ENCODE assay signal across 15 mouse cellular contexts in genomic region chr9:108392676-108393075, GRCm38 (mm10). TPM values are rescaled to one million over a fixed set of nuclear protein-coding genes. Genes with fewer than 3 reads are reported as not detected.
DNase-seq lines count a peak whose midpoint lies in the region; ATAC-seq and TF ChIP-seq lines count a peak whose summit lies in the region.
"Had no signal": no experiment of that assay in that cellular context is flagged by ENCODE, and none has a peak within 500 bp of the region (broad histone marks: within the 10 kb centered on the region; RNA-seq: fewer than 3 reads in every experiment).

1700102P08Rik (plus strand) TSS chr9:108392805.

- TF ChIP-seq CTCF in kidney, postnatal 0 days (IDR thresholded peaks at IDR 0.05; ENCODE audit: low read depth), result no peak

- WGBS in embryonic facial prominence, embryonic 11.5 days, result 51% methylated on average over 18 of the region's 18 CpGs
- 47% methylated on average over 18 of the region's 18 CpGs for WGBS in embryonic facial prominence, embryonic 10.5 days
- 48% methylated on average over 18 of the region's 18 CpGs for WGBS in midbrain, embryonic 11.5 days
- 35% methylated on average over 18 of the region's 18 CpGs for WGBS in midbrain, embryonic 14.5 days
- WGBS in kidney, postnatal 0 days, result 74% methylated on average over 18 of the region's 18 CpGs

- no peak within 1 kb of the TSS for H3K27ac ChIP-seq in embryonic facial prominence, embryonic 11.5 days (replicated peaks; ENCODE audit: low read depth, low read length)
- no peak within 1 kb of the TSS; the same call in 1 of the 2 replicates for H3K27ac ChIP-seq in embryonic facial prominence, embryonic 10.5 days (replicated peaks)
- H3K27ac ChIP-seq in midbrain, embryonic 11.5 days (ENCODE audit: low read depth, low read length), result no peak within 1 kb of the TSS
- H3K27ac ChIP-seq in midbrain, embryonic 14.5 days (replicated peaks; ENCODE audit: low read depth, low read length), result no peak within 1 kb of the TSS
- no peak within 1 kb of the TSS for H3K27ac ChIP-seq in kidney, postnatal 0 days
- H3K27ac ChIP-seq: forebrain, embryonic 12.5 days; liver, embryonic 13.5 days had no signal

- no peaks in the 10 kb centered on the region for H3K27me3 ChIP-seq in embryonic facial prominence, embryonic 11.5 days (ENCODE audit: control insufficient read depth, insufficient read depth, low read length)
- no peaks in the 10 kb centered on the region for H3K27me3 ChIP-seq in embryonic facial prominence, embryonic 10.5 days (replicated peaks; ENCODE audit: low read depth, poor library complexity, severe bottlenecking)
- no peaks in the 10 kb centered on the region for H3K27me3 ChIP-seq in midbrain, embryonic 11.5 days (ENCODE audit: control insufficient read depth, insufficient read depth, low read length)
- H3K27me3 ChIP-seq in midbrain, embryonic 14.5 days (ENCODE audit: control insufficient read depth, insufficient read depth, low read length), result no peaks in the 10 kb centered on the region
- no peaks in the 10 kb centered on the region for H3K27me3 ChIP-seq in kidney, postnatal 0 days (ENCODE audit: insufficient read depth, low read length)
- H3K27me3 ChIP-seq: forebrain, embryonic 12.5 days; liver, embryonic 13.5 days had no signal

- H3K4me2 ChIP-seq in embryonic facial prominence, embryonic 11.5 days (ENCODE audit: low read depth, low read length), result no peak within 1 kb of the TSS
- no peak within 1 kb of the TSS for H3K4me2 ChIP-seq in midbrain, embryonic 11.5 days
- no peak within 1 kb of the TSS for H3K4me2 ChIP-seq in midbrain, embryonic 14.5 days (ENCODE audit: low read length)
- no peak within 1 kb of the TSS for H3K4me2 ChIP-seq in kidney, postnatal 0 days (ENCODE audit: low read length)
- H3K4me2 ChIP-seq: forebrain, embryonic 12.5 days; liver, embryonic 13.5 days had no signal

- H3K9me3 ChIP-seq in embryonic facial prominence, embryonic 11.5 days (replicated peaks; ENCODE audit: control insufficient read depth, low read length), result no peaks in the 10 kb centered on the region
- H3K9me3 ChIP-seq in embryonic facial prominence, embryonic 10.5 days, result no peaks in the 10 kb centered on the region
- H3K9me3 ChIP-seq in midbrain, embryonic 11.5 days (ENCODE audit: control insufficient read depth, low read length), result no peaks in the 10 kb centered on the region
- no peaks in the 10 kb centered on the region for H3K9me3 ChIP-seq in midbrain, embryonic 14.5 days (ENCODE audit: control insufficient read depth, low read length)
- H3K9me3 ChIP-seq in kidney, postnatal 0 days (replicated peaks; ENCODE audit: low read length), result no peaks in the 10 kb centered on the region
- H3K9me3 ChIP-seq: forebrain, embryonic 12.5 days; liver, embryonic 13.5 days had no signal

- DNase-seq in embryonic facial prominence, embryonic 11.5 days (ENCODE audit: low spot score), result no peak
- DNase-seq in embryonic facial prominence, embryonic 10.5 days (ENCODE audit: low spot score), result no peak
- peak; percentile 81 for DNase-seq in midbrain, embryonic 11.5 days (ENCODE audit: low spot score, missing footprints)
- no peak for DNase-seq in midbrain, embryonic 14.5 days
- no peak for DNase-seq in kidney, postnatal 0 days (ENCODE audit: low spot score)
- peak; percentile 88 for DNase-seq in yolk sac, embryonic 10.5 days (ENCODE audit: low spot score)
- no peak for DNase-seq in cerebellum, postnatal 36 days
- no peak for DNase-seq in heart, postnatal 4 days
- DNase-seq: adrenal gland, postnatal 25 days; heart, adult 18-20 months; heart, postnatal 10 days; liver, embryonic 13.5 days had no signal

- H3K9ac ChIP-seq in embryonic facial prominence, embryonic 11.5 days (replicated peaks; ENCODE audit: low read length), result no peak within 1 kb of the TSS
- H3K9ac ChIP-seq in midbrain, embryonic 11.5 days (ENCODE audit: low read length), result no peak within 1 kb of the TSS
- H3K9ac ChIP-seq in midbrain, embryonic 14.5 days (replicated peaks; ENCODE audit: low read length), result no peak within 1 kb of the TSS
- H3K9ac ChIP-seq in kidney, postnatal 0 days (ENCODE audit: low read depth, low read length), result no peak within 1 kb of the TSS
- H3K9ac ChIP-seq: forebrain, embryonic 12.5 days; liver, embryonic 13.5 days had no signal

- no peak within 1 kb of the TSS for H3K4me3 ChIP-seq in embryonic facial prominence, embryonic 11.5 days (ENCODE audit: low read depth, low read length)
- H3K4me3 ChIP-seq in embryonic facial prominence, embryonic 10.5 days, result no peak within 1 kb of the TSS
- H3K4me3 ChIP-seq in midbrain, embryonic 11.5 days (ENCODE audit: low read depth, low read length), result no peak within 1 kb of the TSS
- H3K4me3 ChIP-seq in midbrain, embryonic 14.5 days (replicated peaks; ENCODE audit: low read depth, low read length), result no peak within 1 kb of the TSS
- no peak within 1 kb of the TSS for H3K4me3 ChIP-seq in kidney, postnatal 0 days (replicated peaks; ENCODE audit: low read depth, low read length)
- H3K4me3 ChIP-seq: forebrain, embryonic 12.5 days; liver, embryonic 13.5 days; myocyte had no signal

- peak; percentile 59; the same call in 1 of the 2 replicates for ATAC-seq in embryonic facial prominence, embryonic 11.5 days (replicated peaks; ENCODE audit: insufficient number of reproducible peaks, low FRiP score, low TSS enrichment, low read depth)
- 0 out of 2 replicates have a peak, but pooled peaks have one; percentile 48 for ATAC-seq in midbrain, embryonic 11.5 days (ENCODE audit: low FRiP score)
- ATAC-seq in midbrain, embryonic 14.5 days (ENCODE audit: low FRiP score, low TSS enrichment), result no peak
- peak; percentile 36 for ATAC-seq in kidney, postnatal 0 days (replicated peaks; ENCODE audit: low FRiP score, low read depth)

- no peaks in the 10 kb centered on the region for H3K4me1 ChIP-seq in embryonic facial prominence, embryonic 11.5 days (ENCODE audit: control insufficient read depth, insufficient read depth, low read length)
- H3K4me1 ChIP-seq in embryonic facial prominence, embryonic 10.5 days, result peaks cover 3% of the 10 kb centered on the region; the same call in 1 of the 2 replicates
- H3K4me1 ChIP-seq in midbrain, embryonic 11.5 days (ENCODE audit: control insufficient read depth, insufficient read depth, low read length), result no peaks in the 10 kb centered on the region
- H3K4me1 ChIP-seq in midbrain, embryonic 14.5 days (ENCODE audit: control insufficient read depth, insufficient read depth, low read length), result no peaks in the 10 kb centered on the region
- H3K4me1 ChIP-seq in kidney, postnatal 0 days (replicated peaks; ENCODE audit: insufficient read depth, low read length), result no peaks in the 10 kb centered on the region
- H3K4me1 ChIP-seq: forebrain, embryonic 12.5 days; liver, embryonic 13.5 days had no signal

- H3K36me3 ChIP-seq in embryonic facial prominence, embryonic 11.5 days (replicated peaks; ENCODE audit: control insufficient read depth, insufficient read depth, low read depth, low read length), result peaks cover 5% of the 10 kb centered on the region
- H3K36me3 ChIP-seq in embryonic facial prominence, embryonic 10.5 days (replicated peaks), result peaks cover 67% of the 10 kb centered on the region
- peaks cover 18% of the 10 kb centered on the region for H3K36me3 ChIP-seq in midbrain, embryonic 11.5 days (ENCODE audit: control insufficient read depth, insufficient read depth, low read length)
- peaks cover 62% of the 10 kb centered on the region for H3K36me3 ChIP-seq in midbrain, embryonic 14.5 days (ENCODE audit: control insufficient read depth, insufficient read depth, low read length)
- peaks cover 40% of the 10 kb centered on the region for H3K36me3 ChIP-seq in kidney, postnatal 0 days (ENCODE audit: insufficient read depth, low read length)

RNA-seq across cellular contexts. Expression of gene 1700102P08Rik, which starts in this region (rescaled TPM):
- 0.59 and 0.76 TPM in 2 replicates for polyA plus RNA-seq in embryonic facial prominence, embryonic 11.5 days (2014; fragmentation: Nextera tagmentation; extraction: Ambion mirVana)
- 0.67 and 1.0 TPM in 2 replicates for polyA plus RNA-seq in embryonic facial prominence, embryonic 10.5 days (2016; fragmentation: Nextera tagmentation; extraction: Ambion mirVana)
- polyA plus RNA-seq in midbrain, embryonic 11.5 days (2014; fragmentation: Nextera tagmentation; extraction: Ambion mirVana), result 1.2 and 1.4 TPM in 2 replicates
- polyA plus RNA-seq in midbrain, embryonic 14.5 days (2014; fragmentation: Nextera tagmentation; extraction: Ambion mirVana), result 1.6 and 2.7 TPM in 2 replicates
- polyA plus RNA-seq in kidney, postnatal 0 days (2015; fragmentation: Nextera tagmentation; extraction: Ambion mirVana), result 0.17 and 0.66 TPM in 2 replicates
- total RNA-seq in heart, postnatal 4 days (2021), result 1 to 10 TPM in 1 of 2 experiments, under 1 TPM in 1; 0.64 to 1.1 TPM
- polyA plus RNA-seq: small intestine, adult 2 months had no signal

Comparison
In these comparisons a context has a peak if more than half of its experiments do, and no peak if none do; other contexts are left out.
1. DNase-seq: peak in midbrain, embryonic 11.5 days (single experiment) and yolk sac, embryonic 10.5 days (single experiment); none in embryonic facial prominence, embryonic 11.5 days (single experiment), embryonic facial prominence, embryonic 10.5 days (single experiment), midbrain, embryonic 14.5 days (single experiment), kidney, postnatal 0 days (single experiment), cerebellum, postnatal 36 days (0 of 2) and heart, postnatal 4 days (single experiment).
2. Peak in ATAC-seq in embryonic facial prominence, embryonic 11.5 days; RNA of the gene not detected or under 1 TPM.
3. Peak in ATAC-seq in kidney, postnatal 0 days; RNA of the gene not detected or under 1 TPM.